Mouse (Mus musculus) granulocyte monocyte progenitor cell, adult 5-6 weeks (primary cell): ENCODE measurements around the gene Eef2. TPM values are rescaled to one million over a fixed set of nuclear protein-coding genes. Genes with fewer than 3 reads are reported as not detected.
"Not testable (repeated sequence)": the region's sequence is repeated elsewhere in the genome, so short reads cannot be mapped to it uniquely, and the experiment has no call there.

Experiments
- ATAC-seq: replicated peaks from 2 replicates; pipeline ENCODE4 v1.8.0; 2016; ENCODE audit warnings: mild to moderate bottlenecking, moderate TSS enrichment, inconsistent platforms; ENCODE audit not compliant: poor library complexity, severe bottlenecking
- total RNA-seq, 2 experiments: library from RNA; stranded (forward) in 1 of 2; stranded (reverse) in 1 of 2; fragments of 200-712, 200-1000 nt in 1 of 2; fragments of >200 nt in 1 of 2; fragmentation: Nextera tagmentation in 1 of 2; gene quantifications; 2 replicates each; pipeline ENCODE4 v1.2.3; 2014 to 2017

The Eef2 gene
- total RNA-seq, 2 experiments from 2014 or later = 843 to 1,576 TPM

GRCm38 (mm10) chr10:81196470-81197065 is 20.1 kb downstream of the Eef2 start:
- no peak for ATAC-seq

DNA sequence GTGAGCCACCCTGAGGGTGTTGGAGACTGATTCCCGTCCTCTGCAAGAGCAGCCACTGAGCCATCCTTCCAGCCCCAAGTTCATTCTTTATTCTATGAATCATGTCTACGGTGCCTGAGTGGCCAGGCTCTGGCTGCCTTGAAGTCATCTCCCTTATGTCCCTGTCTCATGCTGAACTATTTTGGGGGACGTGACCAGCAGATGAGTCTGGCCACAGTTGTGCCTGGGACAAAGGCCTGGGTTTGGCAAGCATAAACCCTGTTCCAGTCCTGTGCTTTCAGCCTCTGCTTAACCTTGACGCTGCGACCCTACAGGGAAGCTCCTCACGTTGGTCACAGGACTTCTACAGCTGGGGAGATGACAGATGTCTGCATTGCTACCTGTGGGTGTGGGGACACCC is 20.9 kb downstream of the Eef2 start:
- ATAC-seq = no peak

GRCm38 (mm10) chr10:81198230-81198629 is 21.8 kb downstream of the Eef2 start:
- peak; percentile 45 for ATAC-seq

GRCm38 (mm10) chr10:81198990-81199389 is 22.6 kb downstream of the Eef2 start:
- ATAC-seq = no peak

GRCm38 (mm10) chr10:81200141-81200540 is 23.7 kb downstream of the Eef2 start:
- ATAC-seq = no peak

DNA sequence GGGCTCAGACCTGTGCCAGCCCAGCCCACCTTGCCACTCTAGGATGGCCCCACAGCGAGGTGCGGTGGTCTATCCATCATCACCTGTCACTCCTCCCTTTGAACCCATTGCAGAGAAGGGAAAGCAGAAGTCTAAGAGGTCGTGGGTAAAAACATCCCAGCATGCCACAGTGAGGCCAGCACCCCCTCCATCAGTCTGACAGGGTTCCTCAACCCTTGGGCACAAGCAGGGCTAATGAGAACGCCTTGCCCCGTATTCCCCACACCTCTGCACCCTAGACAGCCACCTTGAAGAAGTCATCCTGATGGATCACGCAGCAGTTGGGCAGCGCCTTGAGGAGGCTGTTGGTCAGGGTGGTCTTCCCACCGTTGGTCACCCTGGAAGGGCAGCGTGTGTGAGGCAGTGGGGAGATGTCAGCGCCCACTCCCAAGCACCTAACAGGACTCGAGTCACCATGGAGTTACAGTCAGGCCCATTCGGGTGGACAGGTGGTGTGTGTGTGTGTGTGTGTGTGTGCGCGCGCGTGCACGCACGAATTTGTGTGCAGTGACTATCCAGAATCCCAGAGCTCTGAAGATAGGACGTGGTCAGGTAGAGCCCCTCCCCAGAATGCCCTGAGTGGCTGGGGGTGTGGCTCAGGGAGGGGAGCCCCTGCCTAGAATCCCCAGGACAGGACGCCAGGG is 24.3 kb downstream of the Eef2 start:
- ATAC-seq = no peak

DNA sequence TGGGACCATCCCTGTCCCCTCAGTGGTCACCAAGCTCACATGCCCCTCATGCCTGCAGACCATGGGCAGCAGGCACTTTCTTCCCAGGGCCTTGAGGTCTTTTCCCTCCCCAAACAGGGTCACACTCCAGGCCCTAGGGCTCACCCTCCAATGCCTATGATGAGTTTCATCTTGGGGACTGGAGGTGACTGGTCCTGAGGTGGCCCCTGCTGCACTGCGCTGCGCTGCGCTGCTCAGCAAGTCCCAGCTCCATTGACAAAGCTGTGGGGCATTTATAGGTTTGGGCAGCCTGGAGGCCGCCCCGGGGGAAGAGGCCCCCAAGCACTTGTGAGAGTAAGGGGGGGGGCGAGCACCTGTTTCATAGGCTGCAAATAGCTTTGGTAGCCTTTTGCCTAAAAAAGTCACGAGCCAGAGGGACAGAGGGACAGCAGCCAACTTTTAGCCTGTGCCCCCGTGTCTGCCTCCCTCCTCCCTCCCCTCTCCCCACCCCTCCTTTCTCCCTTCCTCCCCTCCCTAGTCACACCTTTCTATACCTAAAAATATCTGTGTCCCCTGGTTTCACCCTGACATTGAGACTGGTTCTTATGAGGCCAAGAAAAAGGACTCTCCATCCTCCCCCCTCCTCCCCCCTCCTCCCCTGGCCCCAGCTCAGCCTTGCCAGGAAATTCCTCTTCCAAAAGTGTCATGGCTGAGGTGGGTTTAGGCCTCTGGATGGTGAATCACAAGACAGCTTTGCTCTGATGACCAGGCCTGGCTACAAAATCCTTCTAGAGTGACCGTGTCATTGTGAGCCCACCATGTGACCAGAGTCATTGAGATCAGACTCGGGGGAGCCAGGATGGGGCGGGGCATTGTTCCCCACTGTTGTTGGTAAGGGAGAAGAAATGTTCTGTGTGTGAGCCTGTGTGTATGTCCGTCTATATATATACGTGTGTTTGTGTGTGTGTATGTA is 25.7 kb downstream of the Eef2 start, which contains the start of gene Nmrk2:
TSS of gene Nmrk2 (minus strand) at position 245 of the 952 bp plus-strand sequence.
- no peak for ATAC-seq

DNA sequence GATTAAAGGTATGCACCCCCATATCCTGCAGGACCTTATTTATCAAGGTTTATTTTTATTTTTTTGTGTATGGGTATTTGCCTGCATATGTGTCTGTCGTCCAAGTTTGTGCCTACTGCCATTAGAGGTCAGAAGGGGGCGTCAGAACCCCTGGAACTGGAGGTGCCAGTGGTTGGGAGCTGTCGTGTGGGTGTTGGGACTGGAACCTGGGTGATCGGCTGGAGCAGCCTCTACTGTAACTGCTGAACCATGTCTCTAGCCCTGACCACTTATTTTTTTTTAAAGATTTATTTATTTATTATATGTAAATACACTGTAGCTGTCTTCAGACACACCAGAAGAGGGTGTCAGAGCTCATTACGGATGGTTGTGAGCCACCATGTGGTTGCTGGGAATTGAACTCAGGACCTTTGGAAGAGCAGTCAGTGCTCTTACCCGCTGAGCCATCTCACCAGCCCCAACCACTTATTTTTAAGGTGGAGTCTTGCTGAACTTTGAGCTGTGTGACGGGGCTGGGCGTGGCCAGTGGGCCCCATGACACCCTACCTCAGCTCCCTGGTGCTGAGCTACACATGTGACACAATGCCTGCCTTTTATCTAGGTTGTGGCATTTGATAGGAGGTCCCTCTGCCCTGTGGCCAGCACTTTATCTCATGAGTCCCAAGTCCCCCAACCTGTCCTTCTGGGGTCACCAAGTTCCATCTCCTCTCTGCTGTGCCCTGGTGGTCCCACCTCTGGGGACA is 26.7 kb downstream of the Eef2 start:
- no peak for ATAC-seq

DNA sequence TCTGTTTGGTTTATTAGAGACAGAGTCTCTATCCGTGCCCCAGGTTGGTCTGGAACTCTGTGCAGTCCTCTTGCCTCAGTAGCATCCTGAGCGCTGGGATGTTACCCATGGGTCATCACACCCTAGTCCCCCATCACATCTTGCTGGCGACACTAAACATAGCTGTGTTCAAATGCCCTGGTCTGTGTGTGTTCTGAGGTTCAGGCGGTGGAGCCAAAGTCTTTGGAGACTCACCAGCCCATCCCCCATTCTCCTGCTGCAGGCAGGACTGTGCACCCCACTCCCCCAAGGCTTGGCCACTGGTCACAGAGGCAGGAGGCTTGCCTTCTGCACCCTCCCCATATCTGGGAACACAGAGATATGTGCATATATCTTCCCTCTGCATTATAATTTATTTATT is 27.7 kb downstream of the Eef2 start:
- no peak for ATAC-seq

GRCm38 (mm10) chr10:81210154-81210553 is 33.7 kb downstream of the Eef2 start:
- ATAC-seq = no peak

GRCm38 (mm10) chr10:81216260-81216659 is 39.8 kb downstream of the Eef2 start:
- ATAC-seq = peak; percentile 76

DNA sequence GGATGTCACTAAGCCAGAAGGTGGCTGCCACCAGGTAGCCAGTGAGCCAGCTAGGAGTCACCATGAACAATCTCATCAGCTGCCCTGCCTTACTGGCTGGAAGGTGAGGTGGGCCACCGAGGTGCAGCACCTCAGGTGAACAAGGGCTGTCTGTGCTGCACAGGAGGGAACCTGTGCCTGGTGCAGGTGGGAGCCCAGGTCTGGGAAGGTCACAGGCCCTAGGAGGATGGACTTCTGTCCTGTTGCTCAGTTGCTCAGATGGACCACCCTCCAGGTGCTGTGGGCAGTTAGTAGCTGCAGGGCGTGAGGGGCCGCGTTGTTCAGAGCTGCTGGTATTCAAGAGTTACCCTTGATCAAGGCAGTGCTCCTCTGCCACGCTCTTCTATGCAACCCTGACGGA is 40.4 kb downstream of the Eef2 start:
- no peak for ATAC-seq

- ATAC-seq = not testable (repeated sequence)
Observed at GRCm38 (mm10) chr10:81217267-81217666, 40.8 kb downstream of the Eef2 start.

- ATAC-seq = peak; percentile 54
Observed at GRCm38 (mm10) chr10:81217964-81218363, 41.5 kb downstream of the Eef2 start.

DNA sequence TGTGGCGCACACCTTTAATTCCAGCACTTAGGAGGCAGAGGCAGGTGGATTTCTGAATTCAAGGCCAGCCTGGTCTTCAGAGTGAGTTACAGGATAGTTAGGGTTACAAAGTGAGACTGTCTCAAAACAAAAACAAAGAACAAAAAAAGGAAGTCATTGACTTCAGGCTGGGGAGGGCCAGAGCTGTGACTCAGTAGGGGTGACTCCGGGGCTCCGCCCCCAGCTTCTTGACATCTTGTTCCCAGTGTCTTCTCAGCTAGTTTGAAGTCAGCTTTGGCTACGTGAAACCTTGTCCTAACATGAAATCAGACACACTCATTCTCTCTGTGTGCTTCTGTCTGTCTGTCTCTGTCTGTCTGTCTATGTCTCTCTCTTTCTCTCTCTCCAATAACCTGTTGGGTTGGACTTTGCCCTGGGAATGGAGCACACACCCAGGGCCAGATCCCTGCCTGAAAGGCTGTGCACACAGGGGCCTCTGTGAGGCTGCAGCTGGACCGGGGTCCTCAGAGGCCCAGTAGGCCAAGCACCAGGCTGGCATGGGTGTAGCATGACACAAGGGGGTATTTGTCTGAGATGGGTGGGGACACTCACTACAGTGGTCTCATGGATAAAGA is 45.1 kb downstream of the Eef2 start:
- ATAC-seq = peak; percentile 82

- not testable (repeated sequence) for ATAC-seq
Observed at GRCm38 (mm10) chr10:81223731-81224130, 47.3 kb downstream of the Eef2 start.

DNA sequence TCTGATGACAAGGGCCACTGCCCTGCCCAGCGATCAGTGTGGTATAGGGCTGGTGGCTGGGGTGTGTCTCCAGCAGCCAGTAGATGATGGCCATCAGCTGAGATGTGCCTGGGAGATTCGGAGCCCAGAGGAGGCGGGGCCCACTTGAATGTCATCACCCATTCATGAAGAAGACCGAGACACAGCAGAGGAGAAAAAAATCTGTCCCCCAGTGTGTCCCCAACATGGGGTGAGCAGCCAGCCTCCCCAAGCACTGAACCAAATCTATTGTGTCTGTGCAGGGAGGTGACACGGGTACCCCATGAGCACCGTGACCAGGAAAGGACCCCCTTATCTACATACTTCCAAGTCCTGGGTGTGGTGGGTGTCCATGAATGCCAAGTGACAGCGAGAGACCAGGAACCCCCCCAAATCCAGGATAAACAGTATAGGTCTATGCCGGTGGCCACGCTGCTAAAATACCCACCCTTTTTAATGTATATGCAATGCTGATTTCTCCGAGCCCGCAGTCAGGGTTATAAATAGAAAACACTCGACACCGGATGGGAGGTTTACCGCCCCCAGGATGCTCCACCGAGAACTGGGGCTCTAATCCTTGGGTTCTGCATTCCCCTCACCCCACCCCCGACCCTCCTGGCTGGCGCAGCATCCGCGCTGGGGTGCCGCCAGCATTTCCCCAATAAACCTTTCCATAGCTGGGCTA is 53.5 kb downstream of the Eef2 start:
- no peak for ATAC-seq

- no peak for ATAC-seq
Observed at GRCm38 (mm10) chr10:81230438-81231332, 54.3 kb downstream of the Eef2 start, which contains the start of gene Atcay. Gene Atcay, minus strand, starts transcription at chr10:81230833.
